ENCODE assay signal across 19 mouse cellular contexts in genomic region chr13:5875478-5875877, GRCm38 (mm10). TPM values are rescaled to one million over a fixed set of nuclear protein-coding genes. Genes with fewer than 3 reads are reported as not detected.
DNase-seq lines count a peak whose midpoint lies in the region; ATAC-seq and TF ChIP-seq lines count a peak whose summit lies in the region.
"Had no signal": no experiment of that assay in that cellular context is flagged by ENCODE, and none has a peak within 500 bp of the region (broad histone marks: within the 10 kb centered on the region; RNA-seq: fewer than 3 reads in every experiment).

No protein-coding gene starts in this region.

- TF ChIP-seq CTCF in lung, postnatal 0 days (IDR thresholded peaks at IDR 0.05) = no peak
- no peak for TF ChIP-seq CTCF in gastrocnemius, adult 2 months (IDR thresholded peaks at IDR 0.05)

- no peak overlapping the region for H3K27ac ChIP-seq in lung, postnatal 0 days (ENCODE audit: low read length)
- no peak overlapping the region for H3K27ac ChIP-seq in gastrocnemius, adult 2 months
- no peak overlapping the region for H3K27ac ChIP-seq in kidney, embryonic 15.5 days
- H3K27ac ChIP-seq: embryonic facial prominence, embryonic 12.5 days; forebrain, embryonic 15.5 days; hindbrain, embryonic 15.5 days had no signal

- H3K4me3 ChIP-seq in lung, postnatal 0 days (ENCODE audit: low read depth, low read length) = no peak overlapping the region
- no peak overlapping the region for H3K4me3 ChIP-seq in gastrocnemius, adult 2 months
- H3K4me3 ChIP-seq in kidney, embryonic 15.5 days (replicated peaks) = no peak overlapping the region
- H3K4me3 ChIP-seq: embryonic facial prominence, embryonic 12.5 days; forebrain, embryonic 15.5 days; heart, embryonic 12.5 days; hindbrain, embryonic 15.5 days had no signal

- H3K36me3 ChIP-seq in lung, postnatal 0 days (ENCODE audit: insufficient read depth, low read length) = no peaks in the 10 kb centered on the region
- H3K36me3 ChIP-seq in kidney, embryonic 15.5 days = no peaks in the 10 kb centered on the region
- H3K36me3 ChIP-seq: embryonic facial prominence, embryonic 12.5 days; forebrain, embryonic 15.5 days; heart, embryonic 12.5 days; hindbrain, embryonic 15.5 days had no signal

- no peak overlapping the region for H3K9ac ChIP-seq in lung, postnatal 0 days (replicated peaks; ENCODE audit: low read depth)
- H3K9ac ChIP-seq in kidney, embryonic 15.5 days = no peak overlapping the region
- H3K9ac ChIP-seq: embryonic facial prominence, embryonic 12.5 days; forebrain, embryonic 15.5 days; heart, embryonic 12.5 days; hindbrain, embryonic 15.5 days had no signal

- DNase-seq in lung, postnatal 0 days (ENCODE audit: low spot score) = peak; percentile 66
- DNase-seq in lung, postnatal 10 days = no peak
- peak; percentile 85 for DNase-seq in 416B (ENCODE audit: low read depth)
- DNase-seq in gastrocnemius, adult 2 months = no peak
- DNase-seq: adrenal gland, postnatal 14 days; cerebellum, adult 2 months; cerebellum, postnatal 10 days; embryo, embryonic 11 days; gastrocnemius, postnatal 10 days had no signal

- 0 out of 2 replicates have a peak, but pooled peaks have one; percentile 23 for ATAC-seq in lung, postnatal 0 days
- peak; percentile 80 for ATAC-seq in granulocyte monocyte progenitor cell, adult 5-6 weeks (replicated peaks; ENCODE audit: poor library complexity, severe bottlenecking)
- ATAC-seq in megakaryocyte progenitor cell, adult 5-6 weeks (replicated peaks; ENCODE audit: poor library complexity) = peak; percentile 81
- ATAC-seq in kidney, embryonic 15.5 days (replicated peaks; ENCODE audit: low FRiP score) = no peak
- ATAC-seq: activated CD4-positive, CD25-positive, alpha-beta regulatory T cell, adult 4 months; forebrain, embryonic 15.5 days; Patski had no signal

- intact Hi-C loops in gastrocnemius, adult 2 months (cut with DNase I) = no loop called here

- no peaks in the 10 kb centered on the region for H3K27me3 ChIP-seq in lung, postnatal 0 days (replicated peaks; ENCODE audit: insufficient read depth, low read length)
- no peaks in the 10 kb centered on the region for H3K27me3 ChIP-seq in kidney, embryonic 15.5 days
- H3K27me3 ChIP-seq: CH12.LX; embryonic facial prominence, embryonic 12.5 days; forebrain, embryonic 15.5 days; heart, embryonic 12.5 days; hindbrain, embryonic 15.5 days; Patski had no signal

- peaks cover 3% of the 10 kb centered on the region; the same call in 1 of the 2 replicates for H3K4me1 ChIP-seq in lung, postnatal 0 days (ENCODE audit: insufficient read depth, low read depth, low read length)
- peaks cover 6% of the 10 kb centered on the region for H3K4me1 ChIP-seq in kidney, embryonic 15.5 days

- H3K9me3 ChIP-seq in lung, postnatal 0 days (ENCODE audit: low read length) = no peaks in the 10 kb centered on the region
- H3K9me3 ChIP-seq in kidney, embryonic 15.5 days (replicated peaks) = no peaks in the 10 kb centered on the region
- H3K9me3 ChIP-seq: embryonic facial prominence, embryonic 12.5 days; forebrain, embryonic 15.5 days; heart, embryonic 12.5 days; hindbrain, embryonic 15.5 days had no signal

- H3K4me2 ChIP-seq in lung, postnatal 0 days (replicated peaks; ENCODE audit: low read depth, low read length) = no peak overlapping the region
- H3K4me2 ChIP-seq in kidney, embryonic 15.5 days = no peak overlapping the region
- H3K4me2 ChIP-seq: embryonic facial prominence, embryonic 12.5 days; forebrain, embryonic 15.5 days; heart, embryonic 12.5 days; hindbrain, embryonic 15.5 days had no signal

- peak; percentile 47 for TF ChIP-seq EP300 in lung, postnatal 0 days (IDR thresholded peaks at IDR 0.05)

- 71% methylated on average over 3 of the region's 3 CpGs for WGBS in lung, postnatal 0 days
- WGBS in kidney, embryonic 15.5 days = 74% methylated on average over 3 of the region's 3 CpGs

RNA-seq across cellular contexts. Expression of gene Klf6, which starts 14.2 kb away (rescaled TPM):
- 201 and 219 TPM in 2 replicates for polyA plus RNA-seq in lung, postnatal 0 days (2015; fragmentation: Nextera tagmentation; extraction: Ambion mirVana)
- 8.9 and 11.3 TPM in 2 replicates for total RNA-seq in granulocyte monocyte progenitor cell, adult 5-6 weeks (2014; fragmentation: Nextera tagmentation)
- 59.3 and 73.1 TPM in 2 replicates for total RNA-seq in granulocyte monocyte progenitor cell, adult 5-6 weeks (2017)
- total RNA-seq in megakaryocyte progenitor cell, adult 5-6 weeks (2015) = 30.6 and 65.4 TPM in 2 replicates
- 39.1 and 62.3 TPM in 2 replicates for total RNA-seq in megakaryocyte progenitor cell, adult 5-6 weeks (2017)
- total RNA-seq in gastrocnemius, adult 2 months (2021) = 10 to 100 TPM; 23.9 to 34.5 TPM
- 58.1 and 63.7 TPM in 2 replicates for polyA plus RNA-seq in kidney, embryonic 15.5 days (2015; fragmentation: Nextera tagmentation; extraction: Ambion mirVana)

Comparison
In these comparisons a context has a peak if more than half of its experiments do, and no peak if none do; other contexts are left out.
1. DNase-seq: peak in lung, postnatal 0 days (single experiment) and 416B (single experiment); none in lung, postnatal 10 days (single experiment) and gastrocnemius, adult 2 months (single experiment).